Mouse (Mus musculus) embryo, embryonic 9.5 days (tissue): Measurements from ENCODE around the gene Cartpt.
A peak's percentile ranks its signal among the peaks of the same experiment; 100 is the strongest.
"Not testable (repeated sequence)": the region's sequence is repeated elsewhere in the genome, so short reads cannot be mapped to it uniquely, and the experiment has no call there.

ENCODE experiments used
- DNase-seq: peaks from one replicate; pipeline ENCODE4 v3.0.0-alpha.2; 2017; ENCODE audit errors: extremely low spot score

Cartpt gene

GRCm38 (mm10) chr13:99855229-99855628 lies 45.7 kb downstream of the Cartpt start:
- no peak for DNase-seq

GRCm38 (mm10) chr13:99853131-99853530 lies 47.8 kb downstream of the Cartpt start:
- DNase-seq: no peak

GRCm38 (mm10) chr13:99852416-99852815 lies 48.5 kb downstream of the Cartpt start:
- not testable (repeated sequence) for DNase-seq

- no peak for DNase-seq
Observed at GRCm38 (mm10) chr13:99851026-99851425, 49.9 kb downstream of the Cartpt start.

GRCm38 (mm10) chr13:99849597-99849996 lies 51.3 kb downstream of the Cartpt start:
- DNase-seq: peak; percentile 45
